24 mouse cellular contexts compared by ENCODE assay signal in genomic region chr19:54407904-54408303, GRCm38 (mm10).
"Had no signal": no experiment of that assay in that cellular context is flagged by ENCODE, and none has a peak within 500 bp of the region (broad histone marks: within the 10 kb centered on the region; RNA-seq: fewer than 3 reads in every experiment).

No protein-coding gene starts in this region.

- H3K4me2 ChIP-seq: heart, embryonic 12.5 days; hindbrain, embryonic 12.5 days; hindbrain, embryonic 14.5 days; intestine, embryonic 15.5 days; limb, embryonic 12.5 days; liver, embryonic 11.5 days had no signal

- H3K9ac ChIP-seq: heart, embryonic 12.5 days; hindbrain, embryonic 12.5 days; hindbrain, embryonic 14.5 days; intestine, embryonic 15.5 days; limb, embryonic 12.5 days had no signal

- H3K36me3 ChIP-seq: heart, embryonic 10.5 days; heart, embryonic 12.5 days; hindbrain, embryonic 10.5 days; hindbrain, embryonic 12.5 days; intestine, embryonic 15.5 days; limb, embryonic 10.5 days; limb, embryonic 12.5 days had no signal

- H3K4me1 ChIP-seq: heart, embryonic 10.5 days; heart, embryonic 12.5 days; hindbrain, embryonic 10.5 days; hindbrain, embryonic 12.5 days; intestine, embryonic 15.5 days; limb, embryonic 10.5 days; limb, embryonic 12.5 days had no signal

- H3K9me3 ChIP-seq: heart, embryonic 10.5 days; heart, embryonic 12.5 days; hindbrain, embryonic 10.5 days; hindbrain, embryonic 12.5 days; intestine, embryonic 15.5 days; limb, embryonic 10.5 days; limb, embryonic 12.5 days had no signal

- DNase-seq: gastrocnemius, adult 2 months; gastrocnemius, postnatal 10 days; gastrocnemius, postnatal 25 days; heart, adult 18-20 months; heart, postnatal 10 days; heart, postnatal 4 days; kidney, adult 2 months; kidney, postnatal 4 days; liver had no signal

- H3K27me3 ChIP-seq: heart, embryonic 12.5 days; hindbrain, embryonic 12.5 days; intestine, embryonic 15.5 days; limb, embryonic 12.5 days had no signal

- H3K27ac ChIP-seq: gastrocnemius, adult 2 months; heart, embryonic 10.5 days; hindbrain, embryonic 10.5 days; hindbrain, embryonic 12.5 days; hindbrain, embryonic 14.5 days; intestine, embryonic 15.5 days; layer of hippocampus, adult 2 months; left cerebral cortex, adult 2 months; limb, embryonic 10.5 days; limb, embryonic 12.5 days had no signal

- ATAC-seq: forebrain, embryonic 16.5 days; hindbrain, embryonic 16.5 days; inflammation-experienced regulatory T-cells, adult 6 months; intestine, embryonic 15.5 days; intestine, postnatal 0 days had no signal

- H3K4me3 ChIP-seq: gastrocnemius, adult 2 months; heart, embryonic 10.5 days; heart, embryonic 12.5 days; hindbrain, embryonic 10.5 days; hindbrain, embryonic 12.5 days; intestine, embryonic 15.5 days; layer of hippocampus, adult 2 months; left cerebral cortex, adult 2 months; limb, embryonic 10.5 days; limb, embryonic 12.5 days had no signal
